Mouse (Mus musculus): ENCODE results near the gene Rpe.

- TF ChIP-seq CTCF (IDR thresholded peaks at IDR 0.05; ENCODE audit: low read depth, low read length) (no peak), POLR2A (IDR thresholded peaks at IDR 0.05; ENCODE audit: borderline replicate concordance, low read depth, low read length) (no peak)
Measured at GRCm38 (mm10) chr1:66678662-66679061, 22.0 kb upstream of the Rpe start.

All from bone marrow macrophage, adult 2 months (primary cell).